Mouse (Mus musculus): Measurements from ENCODE around the gene Lsm14b. TPM values are rescaled to one million over a fixed set of nuclear protein-coding genes. Genes with fewer than 3 reads are reported as not detected.

Gene Lsm14b
- polyA plus RNA-seq, 1 experiment from 2014 or later = 10.7 TPM

- no peak for DNase-seq (ENCODE audit: low spot score)
Measured at GRCm38 (mm10) chr2:180017632-180018031, 7.2 kb upstream of the Lsm14b start.

DNA sequence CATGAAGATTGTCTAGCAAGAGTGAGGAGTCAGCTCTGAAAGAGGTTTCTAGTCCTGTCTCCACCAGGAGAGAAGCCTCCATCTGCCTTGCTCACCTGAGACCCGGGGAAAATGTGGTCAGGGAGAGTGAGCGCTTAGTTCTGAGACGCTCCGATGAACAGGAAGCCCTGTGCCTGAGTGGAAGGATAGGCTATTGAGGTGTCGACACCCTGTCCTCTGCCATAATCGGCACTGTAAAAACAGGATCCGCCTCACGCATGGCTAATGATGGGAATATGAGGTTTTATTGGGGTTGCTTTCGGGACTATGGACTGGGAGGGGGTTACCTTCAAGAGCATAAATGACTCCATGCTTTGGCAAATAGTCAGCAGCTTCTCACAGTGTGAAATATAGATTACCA, 6.2 kb upstream of the Lsm14b start:
- DNase-seq (ENCODE audit: low spot score) = no peak

- no peak for DNase-seq (ENCODE audit: low spot score)
Measured at GRCm38 (mm10) chr2:180020091-180020661, 4.6 kb upstream of the Lsm14b start.

DNA sequence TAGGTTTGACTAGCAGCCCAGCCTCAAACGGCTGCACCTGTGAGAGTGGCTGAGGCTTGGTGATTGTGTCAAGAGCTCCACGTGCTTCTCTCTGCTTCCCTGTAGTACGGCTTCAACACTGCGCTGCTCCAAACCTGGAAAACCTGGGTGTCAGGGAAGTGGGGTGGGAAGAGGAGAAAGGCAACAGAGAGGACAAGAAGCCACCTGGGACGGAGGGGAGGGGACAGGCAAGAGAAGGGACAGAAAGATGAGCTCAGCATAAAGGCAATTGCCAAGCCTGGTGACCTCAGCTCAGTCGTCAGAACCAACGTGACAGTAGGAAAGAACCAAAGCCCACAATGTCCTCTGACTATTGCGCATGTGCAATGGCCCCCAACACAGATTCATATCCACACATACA, 3.9 kb upstream of the Lsm14b start:
- DNase-seq (ENCODE audit: low spot score) = no peak

DNA sequence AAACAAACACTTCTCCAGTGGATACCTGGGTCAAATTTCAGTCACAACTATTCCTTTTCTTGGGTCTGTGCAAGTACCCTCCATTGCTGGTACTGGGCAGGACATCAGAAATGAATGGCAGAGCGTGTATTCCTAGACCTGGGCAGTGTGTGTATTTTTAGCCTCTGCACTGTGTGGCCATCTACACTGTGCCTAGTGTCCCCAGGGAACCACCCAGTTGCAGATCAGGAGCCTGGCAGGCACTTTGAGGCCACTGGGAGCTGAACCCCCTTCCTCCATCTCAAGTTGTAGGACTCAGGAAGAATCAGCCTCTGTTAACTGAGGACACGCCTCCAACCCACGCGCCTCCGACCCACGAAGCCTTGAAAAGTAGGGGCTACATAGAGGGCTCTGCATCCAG, 2.0 kb upstream of the Lsm14b start:
- DNase-seq (ENCODE audit: low spot score) = no peak

GRCm38 (mm10) chr2:180025135-180025860, 511 bp downstream of the Lsm14b start:
- DNase-seq (ENCODE audit: low spot score) = peak; percentile 53

GRCm38 (mm10) chr2:180025861-180026200, 1.0 kb downstream of the Lsm14b start:
- DNase-seq (ENCODE audit: low spot score) = no peak

- no peak for DNase-seq (ENCODE audit: low spot score)
Measured at GRCm38 (mm10) chr2:180027768-180028167, 3.0 kb downstream of the Lsm14b start.

- no peak for DNase-seq (ENCODE audit: low spot score)
Measured at GRCm38 (mm10) chr2:180031270-180031669, 6.5 kb downstream of the Lsm14b start.

- no peak for DNase-seq (ENCODE audit: low spot score)
Measured at GRCm38 (mm10) chr2:180032925-180033324, 8.1 kb downstream of the Lsm14b start.

GRCm38 (mm10) chr2:180033956-180034355, 9.2 kb downstream of the Lsm14b start:
- DNase-seq (ENCODE audit: low spot score) = no peak

GRCm38 (mm10) chr2:180034753-180035152, 10.0 kb downstream of the Lsm14b start:
- DNase-seq (ENCODE audit: low spot score) = no peak

DNA sequence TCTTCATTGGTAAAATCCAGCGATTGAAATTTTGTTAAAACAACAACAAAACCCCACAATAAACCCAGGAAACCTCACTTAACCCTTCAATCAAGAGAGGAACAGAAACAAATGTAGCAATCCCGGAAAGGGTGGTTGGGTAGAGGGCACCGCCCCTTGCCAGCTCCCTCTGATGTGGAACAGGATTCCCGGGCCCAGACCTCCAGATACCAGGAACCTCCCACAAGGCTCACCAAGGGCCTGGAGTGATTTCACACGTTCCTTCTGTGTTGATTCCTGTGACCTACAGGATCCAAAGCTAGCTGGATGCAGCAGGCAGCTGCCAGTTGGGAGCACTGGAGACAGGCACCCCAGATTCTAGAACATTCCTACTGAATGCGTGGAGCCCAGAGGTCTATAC, 15.6 kb downstream of the Lsm14b start:
- DNase-seq (ENCODE audit: low spot score) = no peak

GRCm38 (mm10) chr2:180041577-180042255, 16.9 kb downstream of the Lsm14b start:
- DNase-seq (ENCODE audit: low spot score) = no peak

DNA sequence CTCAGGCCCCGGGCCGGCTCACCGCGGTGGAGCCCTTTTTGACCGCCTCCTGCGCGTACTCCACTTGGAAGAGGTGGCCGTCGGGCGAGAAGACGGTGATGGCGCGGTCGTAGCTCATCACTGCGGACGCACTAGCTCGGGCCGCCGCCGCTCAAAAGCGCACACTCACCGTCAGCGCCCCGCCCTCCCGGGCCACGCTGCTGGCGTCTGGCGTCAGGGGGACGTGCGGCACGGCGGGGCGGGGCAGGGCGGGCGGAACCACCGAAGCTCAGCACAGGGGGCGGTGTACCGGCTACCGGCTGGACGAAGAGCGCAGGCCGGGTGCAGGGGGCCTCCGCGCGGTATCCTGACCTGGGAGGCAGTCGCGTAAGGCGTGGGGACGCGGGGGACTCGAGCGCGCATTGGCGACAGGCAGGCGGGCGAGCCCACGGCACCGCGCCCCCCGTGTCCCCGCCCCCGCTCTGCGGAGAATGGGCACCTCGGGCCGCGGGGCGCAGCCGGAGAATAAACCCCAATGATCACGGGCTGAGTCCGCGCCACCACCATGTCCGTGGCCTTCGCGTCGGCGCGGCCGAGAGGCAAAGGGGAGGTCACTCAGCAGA, 17.6 kb downstream of the Lsm14b start, which contains the start of the genes Psma7 and Ss18l1:
TSS of gene Psma7 (minus strand) at position 178 of the 602 bp plus-strand sequence.
TSS of gene Ss18l1 (plus strand) at position 254 of the 602 bp plus-strand sequence.
- peak; percentile 91 for DNase-seq (ENCODE audit: low spot score)

GRCm38 (mm10) chr2:180042858-180043515, 18.2 kb downstream of the Lsm14b start:
- DNase-seq (ENCODE audit: low spot score) = peak; percentile 77

DNA sequence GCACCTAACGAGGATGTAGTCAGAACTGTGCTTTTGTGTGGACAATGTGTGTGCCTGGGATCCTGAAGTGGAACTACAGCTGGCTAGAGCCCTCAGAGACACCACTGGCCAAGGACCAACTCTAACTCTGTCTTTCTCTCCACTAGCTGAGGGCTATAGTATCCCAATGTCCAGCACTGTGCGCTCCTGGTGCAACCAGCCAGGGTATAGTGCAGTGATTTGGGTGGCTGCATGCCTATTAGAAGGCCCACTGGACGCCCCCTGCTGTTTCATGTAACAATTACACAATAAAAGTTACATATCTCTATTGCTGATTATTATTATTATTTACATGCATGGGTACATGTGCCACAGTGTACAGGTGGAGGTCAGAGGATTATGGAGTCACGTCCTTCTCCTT, 20.5 kb downstream of the Lsm14b start:
- DNase-seq (ENCODE audit: low spot score) = peak; percentile 48

DNA sequence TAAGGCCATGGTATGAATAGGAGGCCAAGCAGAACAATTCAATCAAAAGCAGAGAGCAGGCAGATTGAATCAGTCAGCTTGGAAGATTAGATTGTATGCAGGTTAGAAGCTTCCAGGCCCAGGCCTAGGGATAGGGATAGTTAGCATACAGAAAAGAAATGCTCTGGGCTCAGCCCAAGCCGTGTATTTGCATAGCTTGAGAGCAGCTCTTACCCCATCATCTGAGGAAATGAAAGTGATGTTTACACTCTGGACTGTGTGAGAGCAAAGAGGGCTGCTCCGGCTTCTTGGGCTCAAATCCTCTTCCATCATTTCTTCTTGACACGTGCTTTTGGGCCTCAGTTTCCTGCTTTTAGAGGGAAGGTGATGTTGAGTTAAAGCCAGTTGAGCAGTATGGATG, 22.8 kb downstream of the Lsm14b start:
- DNase-seq (ENCODE audit: low spot score) = no peak

- no peak for DNase-seq (ENCODE audit: low spot score)
Measured at GRCm38 (mm10) chr2:180047980-180048635, 23.3 kb downstream of the Lsm14b start.

DNA sequence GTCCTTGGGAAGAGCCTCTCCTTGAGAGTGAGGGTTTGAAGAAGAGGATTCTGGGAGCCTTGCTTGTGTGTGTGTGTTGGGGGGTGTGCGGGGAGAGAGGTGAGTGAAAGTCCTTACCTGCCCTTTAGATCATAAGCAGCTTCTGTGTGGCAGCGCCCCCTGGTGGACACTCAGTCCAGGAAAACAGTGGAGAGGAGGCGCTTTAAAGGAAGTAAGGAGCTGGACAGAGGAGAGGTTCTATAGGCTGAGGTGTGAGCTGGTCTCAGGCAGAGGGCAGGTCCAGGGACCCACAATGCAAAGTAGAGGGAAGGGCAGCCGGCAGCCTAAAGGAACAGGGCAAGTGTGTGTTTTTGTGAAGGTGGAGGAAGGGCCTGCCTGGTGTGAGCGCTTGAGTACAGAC, 26.2 kb downstream of the Lsm14b start:
- peak; percentile 83 for DNase-seq (ENCODE audit: low spot score)

All from thymus, postnatal 0 days (tissue).